Mouse (Mus musculus) kidney, adult 2 months (tissue): Measurements from ENCODE around the gene Aig1. TPM values are rescaled to one million over a fixed set of nuclear protein-coding genes. Genes with fewer than 3 reads are reported as not detected.

Experiments used
- DNase-seq: peaks from one replicate; pipeline ENCODE4 v3.0.0; 2021
- H3K27ac ChIP-seq: fragments of 200-500 bp; 2 replicates; pipeline ENCODE4 v1.5.1; 2012; ENCODE audit warnings: low read depth, low read length, control low read depth, inconsistent platforms; ENCODE audit not compliant: insufficient read depth
- H3K27me3 ChIP-seq: fragments of 200-500 bp; replicated peaks from 2 replicates; pipeline ENCODE4 v1.6.1; 2012; ENCODE audit warnings: mild to moderate bottlenecking, moderate library complexity, low read length, inconsistent platforms; ENCODE audit not compliant: control insufficient read depth, insufficient read depth
- H3K36me3 ChIP-seq: fragments of 200-500 bp; 2 replicates; pipeline ENCODE4 v1.6.1; 2012; ENCODE audit warnings: mild to moderate bottlenecking, moderate library complexity, low read length, inconsistent platforms; ENCODE audit not compliant: control insufficient read depth, insufficient read depth
- H3K4me1 ChIP-seq: fragments of 200-500 bp; 2 replicates; pipeline ENCODE4 v1.6.1; 2011; ENCODE audit warnings: low read length; ENCODE audit not compliant: control insufficient read depth, insufficient read depth
- H3K4me3 ChIP-seq: fragments of 200-500 bp; 2 replicates; pipeline ENCODE4 v1.5.1; 2011; ENCODE audit warnings: mild to moderate bottlenecking, low read depth, low read length, control low read depth; ENCODE audit not compliant: insufficient read depth
- CTCF ChIP-seq: fragments of 200-500 bp; conservative IDR thresholded peaks from 2 replicates; pipeline ENCODE4 v1.5.1; 2011; ENCODE audit warnings: low read depth, mild to moderate bottlenecking, control low read depth, low read length, moderate library complexity, mixed read lengths; ENCODE audit not compliant: insufficient read depth, insufficient read length
- POLR2A ChIP-seq: fragments of 200-500 bp; IDR thresholded peaks from one replicate; pipeline ENCODE4 v1.6.1; 2011; ENCODE audit warnings: low read depth, low read length, control low read depth
- WGBS: fragments of 180-500 bp; shearing (Covaris S2); methylation state at CpG from one replicate; pipeline ENCODE4 v1.1.7; 2018; 5-methylcytosine and 5-hydroxymethylcytosine counted together
- polyA plus RNA-seq: library from polyadenylated mRNA; depleted of rRNA; stranded (reverse); fragments of >200 nt; gene quantifications from 2 replicates; pipeline ENCODE4 v1.2.3, GENCODE M21; 2012

The Aig1 gene
- polyA plus RNA-seq, 1 experiment = 68.4 TPM

DNA sequence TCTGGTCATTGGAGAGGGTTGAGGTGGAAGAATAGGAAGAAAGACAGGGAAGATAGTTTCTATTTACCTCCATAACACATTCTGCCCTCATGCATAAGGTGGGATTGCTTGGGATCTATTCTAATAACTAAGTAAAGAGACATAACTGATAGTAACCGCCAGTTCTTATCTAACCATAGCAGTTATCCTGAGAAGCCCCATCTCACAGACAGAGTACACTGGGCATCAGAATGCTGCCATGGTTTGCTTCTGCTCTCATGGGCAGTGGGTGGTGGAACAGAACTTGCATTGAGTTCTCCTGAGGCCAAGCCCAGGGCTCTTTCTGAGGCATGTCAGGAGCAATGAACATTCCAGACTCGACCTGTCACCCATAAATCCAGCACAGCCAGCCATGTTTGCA lies 105.6 kb downstream of the Aig1 start:
- no peak for TF ChIP-seq CTCF
- no peak for TF ChIP-seq POLR2A
- 65% methylated on average over 2 of the region's 2 CpGs for WGBS
- H3K36me3 ChIP-seq = no peaks in the 10 kb centered on the region
- H3K4me3 ChIP-seq = no peak overlapping the region
- no peak for DNase-seq
- H3K27me3 ChIP-seq = no peaks in the 10 kb centered on the region
- H3K27ac ChIP-seq = no peak overlapping the region
- H3K4me1 ChIP-seq = no peaks in the 10 kb centered on the region

- Histone ChIP-seq H3K4me3 (no peak overlapping the region), H3K4me1 (no peaks in the 10 kb centered on the region), H3K36me3 (peaks cover 2% of the 10 kb centered on the region; the same call in 1 of the 2 replicates), H3K27ac (no peak overlapping the region), H3K27me3 (no peaks in the 10 kb centered on the region)
- TF ChIP-seq CTCF = no peak
- no peak for TF ChIP-seq POLR2A
- DNase-seq = no peak
- 100% methylated on average over 1 of the region's 1 CpGs for WGBS
Measured at GRCm38 (mm10) chr10:13754712-13755111, 114.1 kb downstream of the Aig1 start.

DNA sequence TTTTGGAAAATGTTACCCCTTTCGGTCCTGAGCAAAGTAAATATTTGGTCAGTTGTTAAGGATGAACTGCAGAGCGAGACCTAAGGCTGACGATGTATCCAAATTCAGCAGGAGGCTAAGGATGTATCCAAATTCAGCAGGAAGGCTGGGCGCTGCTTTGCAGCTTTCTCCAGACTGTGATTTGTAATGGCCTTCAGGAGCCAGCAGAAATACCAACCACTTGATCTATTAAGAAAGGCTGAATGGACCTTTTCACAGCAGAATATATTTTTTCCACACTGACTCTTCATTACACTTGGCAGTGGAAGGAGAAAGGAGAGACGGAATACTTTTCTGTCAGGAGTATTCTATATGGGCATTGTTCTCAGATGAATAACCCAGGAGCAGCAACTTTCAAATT lies 115.0 kb downstream of the Aig1 start:
- no peaks in the 10 kb centered on the region for H3K4me1 ChIP-seq
- no peaks in the 10 kb centered on the region for H3K27me3 ChIP-seq
- DNase-seq = no peak
- TF ChIP-seq CTCF (no peak), POLR2A (no peak)
- peaks cover 2% of the 10 kb centered on the region; the same call in 1 of the 2 replicates for H3K36me3 ChIP-seq
- H3K4me3 ChIP-seq = no peak overlapping the region
- no peak overlapping the region for H3K27ac ChIP-seq
- 93% methylated on average over 5 of the region's 5 CpGs for WGBS

DNA sequence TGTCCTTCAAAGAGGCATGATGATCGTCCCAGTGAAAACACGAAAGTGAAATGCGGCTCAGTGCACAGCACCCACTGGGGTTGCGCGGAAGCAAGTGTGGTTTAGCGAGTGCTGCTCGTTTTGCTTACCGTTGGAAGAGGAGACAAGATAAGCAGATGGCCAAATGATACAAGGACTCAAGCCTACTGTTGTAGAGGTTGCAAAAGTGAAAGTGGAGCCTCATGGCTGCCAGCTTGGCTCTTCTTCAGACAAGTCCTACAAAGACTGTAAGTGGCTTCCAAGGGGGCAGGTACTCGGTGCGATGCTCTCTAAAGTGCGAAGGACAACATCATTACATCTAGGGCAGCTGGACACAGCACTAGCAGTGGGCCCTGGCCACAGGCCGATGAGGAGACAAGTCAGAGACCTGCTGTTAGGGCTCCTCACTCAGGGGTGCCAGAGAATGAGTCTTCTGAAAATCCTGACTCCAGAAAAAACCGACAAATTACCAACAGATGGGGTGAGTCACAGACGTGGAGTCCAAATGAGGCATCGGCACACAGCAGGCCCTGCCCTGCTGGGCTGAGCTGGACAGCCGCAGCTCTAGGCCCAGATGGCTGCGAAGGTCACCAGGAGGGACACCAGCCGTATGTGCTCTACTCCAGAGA lies 129.2 kb downstream of the Aig1 start:
- DNase-seq = no peak
- 92% methylated on average over 18 of the region's 18 CpGs for WGBS
- H3K36me3 ChIP-seq = no peaks in the 10 kb centered on the region
- TF ChIP-seq POLR2A = no peak
- TF ChIP-seq CTCF = no peak
- H3K4me1 ChIP-seq = no peaks in the 10 kb centered on the region
- no peaks in the 10 kb centered on the region for H3K27me3 ChIP-seq
- no peak overlapping the region for H3K4me3 ChIP-seq
- H3K27ac ChIP-seq = no peak overlapping the region

- Histone ChIP-seq H3K27me3 (no peaks in the 10 kb centered on the region), H3K4me1 (no peaks in the 10 kb centered on the region), H3K36me3 (no peaks in the 10 kb centered on the region), H3K4me3 (no peak overlapping the region), H3K27ac (no peak overlapping the region)
- 93% methylated on average over 4 of the region's 4 CpGs for WGBS
- no peak for DNase-seq
- TF ChIP-seq CTCF (no peak), POLR2A (no peak)
Measured at GRCm38 (mm10) chr10:13730039-13730748, 138.6 kb downstream of the Aig1 start.

GRCm38 (mm10) chr10:13727676-13728075 lies 141.1 kb downstream of the Aig1 start:
- H3K27ac ChIP-seq = no peak overlapping the region
- WGBS = 59% methylated on average over 6 of the region's 6 CpGs
- DNase-seq = no peak
- no peaks in the 10 kb centered on the region for H3K36me3 ChIP-seq
- H3K4me3 ChIP-seq = no peak overlapping the region
- no peaks in the 10 kb centered on the region for H3K4me1 ChIP-seq
- H3K27me3 ChIP-seq = no peaks in the 10 kb centered on the region
- TF ChIP-seq CTCF (no peak), POLR2A (no peak)

DNA sequence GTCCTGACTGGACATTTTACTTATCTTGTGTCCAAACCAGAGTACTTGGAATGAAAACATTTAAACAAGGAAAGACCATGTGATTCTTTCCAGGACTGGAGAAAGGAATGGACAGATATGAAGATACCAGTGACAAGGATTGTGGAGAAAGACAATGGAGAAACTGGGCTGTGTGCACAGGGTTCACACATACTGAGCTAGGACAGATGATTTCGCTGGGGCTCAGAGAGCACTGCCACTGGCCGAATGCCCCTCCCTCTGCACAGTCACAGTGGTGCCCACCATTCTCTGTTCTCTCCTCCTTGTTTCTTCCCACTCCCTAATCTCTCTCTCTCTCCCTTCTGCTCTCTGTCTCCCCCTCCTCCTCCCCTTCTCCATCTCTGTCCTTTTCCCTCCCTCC lies 142.6 kb downstream of the Aig1 start:
- 88% methylated on average over 2 of the region's 2 CpGs for WGBS

More for the DNA sequence above, 142.6 kb downstream of the Aig1 start:
- no peak for DNase-seq
- H3K4me3 ChIP-seq = no peak overlapping the region
- no peak for TF ChIP-seq POLR2A
- no peak for TF ChIP-seq CTCF
- no peaks in the 10 kb centered on the region for H3K27me3 ChIP-seq
- H3K4me1 ChIP-seq = no peaks in the 10 kb centered on the region
- no peaks in the 10 kb centered on the region for H3K36me3 ChIP-seq
- H3K27ac ChIP-seq = no peak overlapping the region
